Mouse (Mus musculus): ENCODE measurements around the gene Gm27027. TPM values are rescaled to one million over a fixed set of nuclear protein-coding genes. Genes with fewer than 3 reads are reported as not detected.

Gene Gm27027
- total and polyA plus RNA-seq, 2 experiments from 2014 or later, result not detected

GRCm38 (mm10) chr2:93907519-93908294 lies 88.4 kb downstream of the Gm27027 start:
- no peaks in the 10 kb centered on the region for H3K36me3 ChIP-seq (replicated peaks; ENCODE audit: control insufficient read depth, insufficient read depth, low read length)
- WGBS, result 42% methylated on average over 9 of the region's 9 CpGs

More at GRCm38 (mm10) chr2:93907519-93908294, 88.4 kb downstream of the Gm27027 start:
- DNase-seq (ENCODE audit: low spot score) (no peak), ATAC-seq (ENCODE audit: insufficient read depth, low read depth) (no peak)
- Histone ChIP-seq H3K9me3 (replicated peaks; ENCODE audit: control insufficient read depth, low read length) (no peaks in the 10 kb centered on the region), H3K4me3 (ENCODE audit: low read depth, low read length) (no peak overlapping the region), H3K27ac (ENCODE audit: low read depth) (peak overlapping the region; percentile 25; the same call in 1 of the 2 replicates), H3K27me3 (ENCODE audit: control insufficient read depth, insufficient read depth, low read length) (no peaks in the 10 kb centered on the region), H3K9ac (replicated peaks; ENCODE audit: low read depth, low read length) (no peak overlapping the region), H3K4me1 (ENCODE audit: control insufficient read depth, insufficient read depth) (peaks cover 10% of the 10 kb centered on the region), H3K4me2 (ENCODE audit: low read depth, low read length) (no peak overlapping the region)
- no peak for TF ChIP-seq EP300 (IDR thresholded peaks at IDR 0.05; ENCODE audit: low read depth)
- no peak for TF ChIP-seq CTCF (IDR thresholded peaks at IDR 0.05; ENCODE audit: low read depth)

Other genes with a start within 250 kb of the Gm27027 start
- gene Ext2, start 173.8 kb downstream of the Gm27027 start, total RNA-seq (2014; rRNA removed; ENCODE audit: low replicate concordance), result 32.8 TPM in 2 replicates
- gene Ext2, start 173.8 kb downstream of the Gm27027 start, polyA plus RNA-seq (2015; fragmentation: Nextera tagmentation; extraction: Ambion mirVana), result 38.2 and 40.3 TPM in 2 replicates
- 8.4 and 42.5 TPM in 2 replicates for gene Accs, start 146.4 kb downstream of the Gm27027 start, total RNA-seq (2014; rRNA removed; ENCODE audit: low replicate concordance)
- 6.1 and 6.2 TPM in 2 replicates for gene Accs, start 146.4 kb downstream of the Gm27027 start, polyA plus RNA-seq (2015; fragmentation: Nextera tagmentation; extraction: Ambion mirVana)
- not detected in 2 replicates for gene Accsl, start 127.2 kb downstream of the Gm27027 start, total RNA-seq (2014; rRNA removed; ENCODE audit: low replicate concordance)
- 0.08 TPM in 1 of 2 replicates, not detected in the other for gene Accsl, start 127.2 kb downstream of the Gm27027 start, polyA plus RNA-seq (2015; fragmentation: Nextera tagmentation; extraction: Ambion mirVana)
- 39.3 and 41.6 TPM in 2 replicates for gene Gm13889, start 39.2 kb downstream of the Gm27027 start, total RNA-seq (2014; rRNA removed; ENCODE audit: low replicate concordance)
- gene Gm13889, start 39.2 kb downstream of the Gm27027 start, polyA plus RNA-seq (2015; fragmentation: Nextera tagmentation; extraction: Ambion mirVana), result 9.0 and 10.8 TPM in 2 replicates
- gene Alkbh3, start 14.5 kb upstream of the Gm27027 start, total RNA-seq (2014; rRNA removed; ENCODE audit: low replicate concordance), result 104 and 123 TPM in 2 replicates
- 86.9 and 96.8 TPM in 2 replicates for gene Alkbh3, start 14.5 kb upstream of the Gm27027 start, polyA plus RNA-seq (2015; fragmentation: Nextera tagmentation; extraction: Ambion mirVana)
- 24.1 and 27.7 TPM in 2 replicates for gene Hsd17b12, start 161.6 kb upstream of the Gm27027 start, total RNA-seq (2014; rRNA removed; ENCODE audit: low replicate concordance)
- gene Hsd17b12, start 161.6 kb upstream of the Gm27027 start, polyA plus RNA-seq (2015; fragmentation: Nextera tagmentation; extraction: Ambion mirVana), result 37.7 and 40.1 TPM in 2 replicates

All from heart, postnatal 0 days (tissue).